Mouse (Mus musculus): ENCODE data around the gene Umad1. TPM values are rescaled to one million over a fixed set of nuclear protein-coding genes. Genes with fewer than 3 reads are reported as not detected.

Gene Umad1
- polyA plus RNA-seq (2017; shearing (Covaris generic)) = 11.2 TPM

GRCm38 (mm10) chr6:8259004-8259666, at the start of gene Umad1, which contains the start of the genes Rpa3 and Gm45062:
TSS of gene Umad1 (plus strand) at chr6:8259288.
TSS of gene Rpa3 (minus strand) at chr6:8259173.
TSS of gene Gm45062 (plus strand) at chr6:8259450.

Other genes with a start within 250 kb of the Umad1 start
- not detected for gene Col28a1, start 66.7 kb upstream of the Umad1 start, polyA plus RNA-seq (2017; shearing (Covaris generic))
- gene Mios, start 50.1 kb upstream of the Umad1 start, polyA plus RNA-seq (2017; shearing (Covaris generic)) = 26.4 TPM
- gene Rpa3, start 115 bp upstream of the Umad1 start, polyA plus RNA-seq (2017; shearing (Covaris generic)) = 39.5 TPM
- gene Gm45062, start 162 bp downstream of the Umad1 start, polyA plus RNA-seq (2017; shearing (Covaris generic)) = not detected

Data from effector memory CD4-positive, alpha-beta T cell, adult 5 months (primary cell).